Mouse (Mus musculus): ENCODE results near the gene Haus4. TPM values are rescaled to one million over a fixed set of nuclear protein-coding genes. Genes with fewer than 3 reads are reported as not detected.

The Haus4 gene
- polyA plus RNA-seq, 1 experiment = 107 TPM

DNA sequence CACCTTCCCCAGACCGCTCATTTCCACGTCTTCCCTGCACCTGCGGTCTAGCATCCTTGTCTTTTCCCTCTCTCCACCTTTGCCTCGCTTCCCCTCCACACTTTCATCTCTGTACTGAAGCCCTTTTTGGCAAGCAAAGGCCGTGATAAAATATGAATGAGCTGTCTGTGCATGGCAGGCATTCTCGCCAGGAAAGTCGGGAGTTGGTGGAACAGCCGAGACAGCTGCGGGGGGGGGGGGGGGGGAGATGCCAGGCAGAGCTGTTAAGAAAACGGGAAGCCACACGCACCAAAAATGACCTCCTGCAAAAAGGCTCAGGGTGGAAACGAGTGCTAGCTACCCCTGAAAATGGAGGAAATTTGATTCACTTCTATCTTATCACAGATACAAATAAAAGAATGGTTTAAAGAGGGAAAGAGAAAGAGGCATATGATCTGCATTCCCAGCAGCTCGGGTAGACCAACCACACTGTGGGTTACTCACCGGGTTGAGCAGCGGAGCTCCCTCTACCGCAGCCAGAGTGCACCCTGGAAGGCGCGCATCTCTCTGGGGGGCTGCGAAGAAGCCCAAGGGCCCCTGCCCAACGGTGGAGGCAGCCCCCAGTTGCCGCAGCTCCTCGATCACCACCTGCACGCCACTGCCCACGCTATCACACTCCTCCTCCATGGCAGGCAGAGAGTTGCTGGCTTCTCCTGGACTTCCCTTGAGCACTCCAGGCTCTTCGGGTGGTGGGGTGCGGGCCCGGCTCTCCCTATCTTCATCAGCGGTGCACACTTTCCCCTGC, 40.4 kb upstream of the Haus4 start:
- no peak for TF ChIP-seq POLR2A (IDR thresholded peaks at IDR 0.05; ENCODE audit: control insufficient read depth, low read depth, low read length)
- TF ChIP-seq CTCF (IDR thresholded peaks at IDR 0.05; ENCODE audit: control insufficient read depth, insufficient read depth, insufficient replicate concordance, low read depth, low read length) = no peak
- Histone ChIP-seq H3K4me1 (ENCODE audit: control insufficient read depth, insufficient read depth, low read length) (peaks cover 11% of the 10 kb centered on the region), H3K27me3 (ENCODE audit: control insufficient read depth, insufficient read depth, low read length) (no peaks in the 10 kb centered on the region), H3K4me3 (ENCODE audit: control insufficient read depth, low read depth, low read length) (peak overlapping the region; percentile 62), H3K36me3 (ENCODE audit: control insufficient read depth, insufficient read depth, low read length) (no peaks in the 10 kb centered on the region), H3K27ac (ENCODE audit: control insufficient read depth, insufficient read depth, low read depth, low read length) (peak overlapping the region; percentile 56)

DNA sequence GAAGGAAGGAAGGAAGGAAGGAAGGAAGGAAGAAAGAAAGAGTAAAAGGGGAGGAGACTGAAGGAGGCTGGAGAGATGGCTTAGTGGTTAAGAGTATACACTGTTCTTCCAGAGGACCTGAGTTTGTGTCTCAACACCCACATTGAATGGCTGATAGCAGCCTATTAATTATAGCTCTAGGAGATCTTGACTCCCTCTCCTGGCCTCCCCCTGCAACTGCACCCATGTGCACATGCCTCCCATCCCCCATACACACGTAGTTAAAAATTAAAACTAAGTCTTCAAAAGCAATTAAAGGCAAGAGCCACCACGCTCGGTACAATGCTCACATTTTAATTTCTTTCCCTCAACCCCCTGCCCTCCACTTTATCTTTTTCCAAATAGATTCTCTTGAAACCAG, 39.6 kb upstream of the Haus4 start:
- H3K4me3 ChIP-seq (ENCODE audit: control insufficient read depth, low read depth, low read length) = no peak overlapping the region; the same call in 1 of the 2 replicates
- H3K27ac ChIP-seq (ENCODE audit: control insufficient read depth, insufficient read depth, low read depth, low read length) = peak overlapping the region; percentile 56; the same call in 1 of the 2 replicates
- H3K4me1 ChIP-seq (ENCODE audit: control insufficient read depth, insufficient read depth, low read length) = peaks cover 11% of the 10 kb centered on the region
- TF ChIP-seq CTCF (IDR thresholded peaks at IDR 0.05; ENCODE audit: control insufficient read depth, insufficient read depth, insufficient replicate concordance, low read depth, low read length) = peak; percentile 66; the same call in 1 of the 2 replicates
- no peak for TF ChIP-seq POLR2A (IDR thresholded peaks at IDR 0.05; ENCODE audit: control insufficient read depth, low read depth, low read length)
- H3K27me3 ChIP-seq (ENCODE audit: control insufficient read depth, insufficient read depth, low read length) = no peaks in the 10 kb centered on the region
- H3K36me3 ChIP-seq (ENCODE audit: control insufficient read depth, insufficient read depth, low read length) = no peaks in the 10 kb centered on the region

DNA sequence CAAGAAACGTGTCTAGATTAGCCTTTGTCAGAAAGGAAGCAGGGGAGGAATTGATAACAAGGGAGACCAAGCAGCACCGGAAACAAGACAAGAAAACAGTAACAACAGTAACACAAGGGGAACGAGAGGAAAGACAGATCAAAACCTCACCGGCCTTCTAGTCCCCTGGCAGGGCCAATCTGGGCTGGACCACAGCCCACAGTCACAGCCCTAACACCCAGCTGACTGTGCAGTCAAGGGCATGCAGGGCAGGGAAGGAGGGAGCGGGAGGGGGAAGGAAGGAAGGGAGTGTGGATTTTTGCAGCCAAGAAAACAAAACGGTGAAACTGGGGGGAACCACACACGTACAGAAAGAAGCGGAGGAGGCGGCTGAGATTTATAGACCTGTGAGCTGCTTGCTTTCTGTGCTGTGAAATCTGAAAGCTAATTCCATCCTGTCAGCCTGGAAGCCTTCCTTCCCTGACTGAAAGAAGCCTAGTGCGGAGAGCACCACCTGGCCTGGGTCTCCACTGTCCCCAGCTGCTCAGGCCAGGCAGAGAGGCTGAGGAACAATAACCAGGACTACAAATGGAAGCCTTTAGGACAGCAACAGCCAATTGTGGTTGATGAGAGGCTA, 38.0 kb upstream of the Haus4 start:
- no peaks in the 10 kb centered on the region for H3K27me3 ChIP-seq (ENCODE audit: control insufficient read depth, insufficient read depth, low read length)
- TF ChIP-seq CTCF (IDR thresholded peaks at IDR 0.05; ENCODE audit: control insufficient read depth, insufficient read depth, insufficient replicate concordance, low read depth, low read length) = no peak
- no peak for TF ChIP-seq POLR2A (IDR thresholded peaks at IDR 0.05; ENCODE audit: control insufficient read depth, low read depth, low read length)
- peaks cover 11% of the 10 kb centered on the region for H3K4me1 ChIP-seq (ENCODE audit: control insufficient read depth, insufficient read depth, low read length)
- peak overlapping the region; percentile 68 for H3K27ac ChIP-seq (ENCODE audit: control insufficient read depth, insufficient read depth, low read depth, low read length)
- no peaks in the 10 kb centered on the region for H3K36me3 ChIP-seq (ENCODE audit: control insufficient read depth, insufficient read depth, low read length)
- H3K4me3 ChIP-seq (ENCODE audit: control insufficient read depth, low read depth, low read length) = no peak overlapping the region

DNA sequence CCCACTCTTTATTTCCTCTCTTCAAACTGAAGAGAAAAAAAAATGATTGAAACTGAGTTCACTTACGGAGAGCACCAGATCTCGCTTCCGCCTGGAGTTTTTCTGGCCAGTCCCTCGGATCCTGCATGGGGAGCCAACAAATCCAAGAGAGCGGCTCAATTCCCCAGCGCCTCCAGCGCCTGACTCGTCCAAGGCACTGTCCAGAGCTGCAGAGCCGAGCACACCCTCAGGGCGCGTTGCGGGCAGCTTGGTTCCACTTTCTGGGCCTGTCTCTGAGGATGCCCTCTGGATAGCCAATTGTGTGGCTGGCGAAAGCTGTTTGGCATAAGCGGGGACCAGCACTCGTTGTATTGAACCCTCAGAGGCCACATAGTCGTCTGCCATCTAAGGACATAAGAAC, 36.6 kb upstream of the Haus4 start:
- Histone ChIP-seq H3K27ac (ENCODE audit: control insufficient read depth, insufficient read depth, low read depth, low read length) (no peak overlapping the region), H3K36me3 (ENCODE audit: control insufficient read depth, insufficient read depth, low read length) (no peaks in the 10 kb centered on the region), H3K27me3 (ENCODE audit: control insufficient read depth, insufficient read depth, low read length) (no peaks in the 10 kb centered on the region), H3K4me3 (ENCODE audit: control insufficient read depth, low read depth, low read length) (no peak overlapping the region), H3K4me1 (ENCODE audit: control insufficient read depth, insufficient read depth, low read length) (peaks cover 11% of the 10 kb centered on the region)
- no peak for TF ChIP-seq CTCF (IDR thresholded peaks at IDR 0.05; ENCODE audit: control insufficient read depth, insufficient read depth, insufficient replicate concordance, low read depth, low read length)

DNA sequence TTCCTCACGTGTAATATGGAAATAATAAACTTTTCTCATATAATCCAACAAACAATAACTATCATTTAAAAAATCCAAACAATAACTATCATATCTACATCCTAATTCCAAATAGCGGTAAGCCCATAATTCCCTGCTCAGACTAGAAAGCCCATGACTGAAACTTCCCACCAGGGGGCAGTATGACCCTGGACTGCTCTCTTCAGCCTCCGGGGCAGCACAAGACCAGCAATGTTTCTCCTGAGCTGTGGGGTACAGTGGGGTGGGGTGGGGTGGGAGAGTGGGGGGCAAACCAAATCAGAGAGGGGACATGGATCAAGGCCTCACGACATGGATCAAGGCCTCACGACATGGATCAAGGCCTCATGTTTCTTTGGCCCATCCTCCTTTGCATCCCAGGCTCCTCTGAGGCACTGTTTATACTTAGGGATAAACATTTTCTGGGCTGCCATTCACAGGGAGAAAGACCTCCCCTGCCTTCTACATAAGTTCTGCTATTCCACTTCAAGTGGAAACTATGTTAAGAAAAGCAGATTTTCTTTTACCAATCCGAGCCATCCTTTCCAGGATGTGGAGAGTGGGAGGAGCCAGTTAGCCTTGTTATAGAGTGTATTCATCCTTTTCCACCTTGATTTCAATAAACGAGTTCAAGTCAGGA, 29.4 kb upstream of the Haus4 start:
- Histone ChIP-seq H3K27ac (ENCODE audit: control insufficient read depth, insufficient read depth, low read depth, low read length) (no peak overlapping the region), H3K4me1 (ENCODE audit: control insufficient read depth, insufficient read depth, low read length) (no peaks in the 10 kb centered on the region), H3K27me3 (ENCODE audit: control insufficient read depth, insufficient read depth, low read length) (no peaks in the 10 kb centered on the region), H3K4me3 (ENCODE audit: control insufficient read depth, low read depth, low read length) (no peak overlapping the region), H3K36me3 (ENCODE audit: control insufficient read depth, insufficient read depth, low read length) (no peaks in the 10 kb centered on the region)
- TF ChIP-seq CTCF (IDR thresholded peaks at IDR 0.05; ENCODE audit: control insufficient read depth, insufficient read depth, insufficient replicate concordance, low read depth, low read length) = peak; percentile 57; the same call in 1 of the 2 replicates
- TF ChIP-seq POLR2A (IDR thresholded peaks at IDR 0.05; ENCODE audit: control insufficient read depth, low read depth, low read length) = no peak

DNA sequence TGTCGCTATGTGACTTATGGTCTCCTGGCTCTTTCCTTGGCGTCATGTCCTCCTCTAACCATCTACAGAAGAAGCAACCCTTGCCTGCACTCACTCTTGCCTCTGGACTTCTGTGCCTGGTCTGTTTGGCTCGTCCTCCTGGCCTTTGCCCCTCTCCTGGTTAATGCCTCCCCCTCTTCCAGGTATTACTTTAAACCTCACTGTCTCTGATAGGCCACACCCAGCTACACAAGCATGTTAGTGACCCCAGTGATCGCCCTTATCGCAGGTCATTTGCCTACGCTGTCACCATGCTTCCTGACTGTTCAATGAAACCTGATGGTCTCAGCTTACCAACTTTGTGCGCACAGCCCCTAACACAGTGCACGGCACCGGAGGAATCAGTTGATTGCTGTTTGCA, 28.1 kb upstream of the Haus4 start:
- Histone ChIP-seq H3K27ac (ENCODE audit: control insufficient read depth, insufficient read depth, low read depth, low read length) (no peak overlapping the region), H3K4me1 (ENCODE audit: control insufficient read depth, insufficient read depth, low read length) (peaks cover 6% of the 10 kb centered on the region), H3K27me3 (ENCODE audit: control insufficient read depth, insufficient read depth, low read length) (no peaks in the 10 kb centered on the region), H3K4me3 (ENCODE audit: control insufficient read depth, low read depth, low read length) (no peak overlapping the region), H3K36me3 (ENCODE audit: control insufficient read depth, insufficient read depth, low read length) (no peaks in the 10 kb centered on the region)
- TF ChIP-seq CTCF (IDR thresholded peaks at IDR 0.05; ENCODE audit: control insufficient read depth, insufficient read depth, insufficient replicate concordance, low read depth, low read length) (no peak), POLR2A (IDR thresholded peaks at IDR 0.05; ENCODE audit: control insufficient read depth, low read depth, low read length) (no peak)

DNA sequence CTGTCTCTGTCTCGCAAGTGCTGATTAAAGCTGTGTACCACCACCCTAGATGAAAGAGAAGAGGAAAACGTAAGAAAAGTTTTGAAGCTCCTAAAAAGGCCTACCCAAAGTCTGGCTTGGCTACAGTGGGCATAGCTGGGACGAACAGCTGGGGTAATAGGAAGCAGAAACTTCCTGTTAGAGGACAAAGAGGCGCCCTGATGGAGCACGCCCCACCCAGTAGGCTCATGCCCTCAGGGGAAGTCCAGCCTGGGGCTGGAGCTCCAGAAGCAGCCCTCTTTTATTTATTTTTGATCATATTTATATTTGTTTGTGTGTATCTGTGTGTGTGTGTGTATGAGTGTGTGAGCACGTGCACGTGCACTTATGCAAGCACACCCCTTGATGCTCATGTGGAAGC, 25.2 kb upstream of the Haus4 start:
- no peak for TF ChIP-seq CTCF (IDR thresholded peaks at IDR 0.05; ENCODE audit: control insufficient read depth, insufficient read depth, insufficient replicate concordance, low read depth, low read length)
- no peak for TF ChIP-seq POLR2A (IDR thresholded peaks at IDR 0.05; ENCODE audit: control insufficient read depth, low read depth, low read length)
- H3K27ac ChIP-seq (ENCODE audit: control insufficient read depth, insufficient read depth, low read depth, low read length) = no peak overlapping the region
- no peaks in the 10 kb centered on the region for H3K36me3 ChIP-seq (ENCODE audit: control insufficient read depth, insufficient read depth, low read length)
- peaks cover 33% of the 10 kb centered on the region for H3K4me1 ChIP-seq (ENCODE audit: control insufficient read depth, insufficient read depth, low read length)
- no peaks in the 10 kb centered on the region for H3K27me3 ChIP-seq (ENCODE audit: control insufficient read depth, insufficient read depth, low read length)
- H3K4me3 ChIP-seq (ENCODE audit: control insufficient read depth, low read depth, low read length) = no peak overlapping the region
